Mouse (Mus musculus) kidney, adult 9 months (tissue): ENCODE measurements around the gene Ide.

Experiments used
- DNase-seq: peaks from one replicate; pipeline ENCODE4 v3.0.0; 2022

Gene Ide

DNA sequence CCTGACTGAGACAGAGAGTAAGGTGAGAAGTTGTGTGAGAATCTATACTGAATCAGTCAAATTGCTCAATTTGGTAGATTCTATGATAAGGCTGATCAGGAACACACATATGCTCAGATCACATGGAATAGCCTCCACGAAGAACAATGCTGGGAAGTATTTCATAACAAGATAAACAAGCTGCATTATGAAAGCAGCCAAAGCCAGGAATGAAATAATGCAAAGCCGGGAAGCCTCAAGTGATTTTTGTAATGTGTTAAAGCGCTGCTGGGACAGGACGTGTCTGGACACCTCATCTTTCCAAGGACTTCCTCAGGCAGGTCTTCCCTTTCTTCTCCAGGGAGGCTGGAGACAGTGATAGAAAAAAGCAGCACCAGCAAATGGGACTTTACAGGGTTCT lies 4.9 kb downstream of the Ide start:
- no peak for DNase-seq

DNA sequence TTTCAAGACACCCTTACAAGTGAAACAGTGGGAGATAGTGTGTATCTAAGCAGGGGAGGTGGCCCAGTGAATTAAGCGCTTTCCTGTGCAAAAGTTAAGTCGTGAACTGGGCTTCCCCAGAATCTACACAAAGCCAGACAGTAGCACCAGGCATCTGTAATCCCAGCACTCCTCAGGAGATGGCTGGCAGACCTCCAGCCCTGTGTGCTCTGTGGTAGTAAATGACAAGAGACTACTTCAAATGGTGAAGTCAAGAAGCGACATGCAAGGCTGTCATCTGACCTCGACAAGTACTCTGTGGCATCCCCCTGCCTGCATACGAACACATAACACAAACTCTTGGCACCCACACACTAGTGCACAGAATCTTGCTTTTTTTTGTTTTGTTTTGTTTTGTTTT lies 10.4 kb downstream of the Ide start:
- DNase-seq = no peak

DNA sequence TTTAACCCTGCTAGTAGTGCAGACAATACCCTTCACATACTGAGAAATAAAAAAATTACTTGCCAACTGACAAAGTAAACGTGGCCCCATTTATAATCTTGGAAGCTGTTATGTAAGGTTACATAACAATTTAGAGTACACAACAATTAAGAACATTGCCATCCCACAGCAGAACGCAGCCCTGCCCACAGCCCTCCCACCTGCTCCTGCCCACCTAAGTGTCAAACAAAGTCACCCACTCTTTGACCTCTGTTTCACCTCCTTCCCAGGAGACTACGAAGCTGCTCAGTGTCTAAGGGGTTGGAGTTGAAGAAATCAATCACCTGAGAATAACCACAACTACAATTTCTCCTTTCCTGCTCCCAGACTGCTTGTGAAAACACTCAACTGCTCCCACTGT lies 14.1 kb downstream of the Ide start:
- DNase-seq = no peak

DNA sequence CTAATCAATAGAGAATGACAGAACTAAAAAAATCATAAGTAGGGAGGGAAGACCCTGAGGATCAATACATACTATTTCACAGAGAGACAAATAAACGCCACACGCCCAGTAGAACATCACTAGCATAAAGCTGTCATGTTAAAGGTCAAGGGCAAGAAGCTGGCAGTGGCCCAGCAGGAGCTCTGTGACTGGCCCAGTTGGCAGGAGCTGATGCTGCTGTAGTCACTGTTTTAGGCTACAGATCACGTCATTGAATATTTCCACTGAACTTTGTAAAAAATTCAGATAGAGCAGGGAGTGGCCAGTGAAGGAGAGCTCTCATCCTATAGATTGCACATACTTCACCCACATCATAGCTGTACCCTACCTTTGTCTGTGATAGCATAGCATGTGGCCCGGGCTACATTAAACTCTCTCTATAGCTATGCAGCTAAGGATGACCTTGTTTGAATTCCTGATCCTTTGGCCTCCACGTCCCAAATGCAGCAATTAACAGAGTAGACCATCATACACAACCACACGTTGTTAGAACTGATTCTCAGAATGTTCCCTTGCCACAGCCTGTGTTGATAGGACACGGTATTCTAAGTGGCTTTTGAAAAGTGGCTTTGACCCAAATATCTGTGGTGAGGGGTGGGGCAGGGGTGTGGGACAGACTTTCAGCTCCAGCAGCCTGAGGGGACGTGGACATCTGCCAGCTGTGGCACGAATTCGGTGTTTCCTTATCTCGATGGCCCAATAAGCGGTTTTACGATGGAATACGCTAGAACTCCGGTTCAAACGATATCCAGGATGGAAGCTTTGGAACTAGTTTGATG lies 16.6 kb downstream of the Ide start:
- DNase-seq = no peak

DNA sequence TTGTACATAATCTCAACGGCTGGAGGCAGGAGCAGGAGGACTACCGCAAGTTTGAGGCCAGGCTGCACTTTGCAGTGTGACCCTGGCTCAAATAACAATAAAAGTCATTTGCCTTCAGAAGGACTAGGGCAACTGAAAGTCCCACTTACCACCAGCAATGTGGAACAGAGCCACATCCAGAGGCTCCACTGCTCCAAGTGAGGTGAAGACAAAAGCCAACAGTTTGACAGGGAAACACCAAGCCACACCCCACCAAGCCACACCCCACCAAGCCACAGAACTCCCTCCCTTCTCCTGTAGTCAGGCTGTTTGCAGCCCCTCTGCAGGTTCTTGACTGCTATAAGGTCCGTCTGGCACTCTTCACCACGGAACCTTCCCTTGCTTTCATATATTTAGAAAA lies 20.3 kb downstream of the Ide start:
- no peak for DNase-seq

GRCm38 (mm10) chr19:37315091-37315490 lies 22.6 kb downstream of the Ide start:
- DNase-seq = no peak

GRCm38 (mm10) chr19:37311426-37311825 lies 26.2 kb downstream of the Ide start:
- no peak for DNase-seq

DNA sequence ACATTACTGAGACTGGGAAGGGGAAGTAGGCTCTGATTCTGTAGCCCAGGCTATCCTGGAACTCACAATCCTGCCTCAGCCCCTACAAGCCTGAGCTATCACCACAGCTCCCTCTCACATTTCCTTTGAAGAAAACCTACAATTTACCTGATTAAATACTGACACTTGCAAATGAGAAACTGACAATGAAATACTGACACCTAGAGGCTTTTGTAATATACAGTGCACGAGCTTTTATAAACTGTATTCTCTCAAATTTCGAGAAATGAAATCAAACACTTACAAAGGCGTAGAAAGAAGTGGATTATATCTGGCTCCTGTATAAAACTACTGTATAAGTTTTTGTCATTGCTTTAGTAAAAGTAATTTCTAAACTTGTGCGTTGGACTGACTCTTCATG lies 27.5 kb downstream of the Ide start:
- DNase-seq = no peak

GRCm38 (mm10) chr19:37308941-37309340 lies 28.7 kb downstream of the Ide start:
- no peak for DNase-seq

DNA sequence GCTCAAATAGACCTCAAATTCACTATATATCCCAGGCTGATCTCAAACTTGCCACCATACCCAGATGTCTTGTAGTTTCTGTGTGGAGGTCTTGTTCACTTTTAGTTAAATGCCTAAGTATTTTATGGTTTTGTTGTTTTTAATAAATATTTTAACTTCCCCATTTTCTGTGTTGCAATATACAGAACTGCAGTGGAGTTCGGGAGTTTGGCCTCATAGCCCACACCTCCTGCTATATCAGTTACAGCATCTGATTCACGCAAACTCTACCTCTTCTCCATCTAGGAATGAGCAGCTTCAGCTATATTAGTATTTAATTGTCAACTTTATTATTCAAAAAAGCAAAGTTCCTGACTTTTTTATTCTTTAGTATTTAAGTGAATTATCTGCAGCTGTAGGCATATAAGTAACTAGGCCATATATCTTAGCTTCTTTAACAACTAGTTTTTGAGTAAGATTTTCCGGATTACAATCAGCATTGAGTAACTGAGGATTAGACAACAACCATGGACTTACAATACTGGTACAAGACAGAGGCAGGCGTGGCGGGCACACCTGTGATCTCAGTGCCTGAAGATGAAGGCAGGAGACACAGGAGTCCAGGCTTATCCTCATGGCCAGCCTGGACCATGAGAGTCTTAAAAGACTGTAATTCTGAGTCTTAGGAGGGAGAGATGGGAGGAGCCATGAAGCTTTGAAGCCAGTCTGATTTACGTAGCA lies 29.7 kb downstream of the Ide start:
- no peak for DNase-seq

- DNase-seq = no peak
Observed at GRCm38 (mm10) chr19:37306176-37306575, 31.5 kb downstream of the Ide start.

DNA sequence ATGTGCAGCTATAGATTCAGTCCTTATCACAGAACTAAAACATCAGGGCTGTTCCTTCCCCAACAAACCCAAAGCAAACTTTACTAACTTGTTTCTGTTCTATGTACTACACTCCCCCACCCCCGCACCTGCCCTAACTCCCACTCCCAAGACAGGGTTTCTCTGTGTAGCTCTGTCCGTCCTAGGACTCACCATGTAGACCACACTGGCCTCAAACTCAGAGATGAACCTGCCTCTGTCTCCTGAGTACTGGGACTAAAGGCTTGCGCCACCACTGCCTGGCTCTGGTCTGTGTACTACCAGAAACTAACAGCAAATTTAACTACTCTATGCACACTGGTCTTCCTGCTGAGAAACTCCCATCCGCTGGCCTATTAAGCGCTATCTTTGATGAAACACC lies 32.8 kb downstream of the Ide start:
- no peak for DNase-seq

- DNase-seq = no peak
Observed at GRCm38 (mm10) chr19:37304006-37304405, 33.6 kb downstream of the Ide start.

GRCm38 (mm10) chr19:37301733-37302132 lies 35.9 kb downstream of the Ide start:
- DNase-seq = no peak

DNA sequence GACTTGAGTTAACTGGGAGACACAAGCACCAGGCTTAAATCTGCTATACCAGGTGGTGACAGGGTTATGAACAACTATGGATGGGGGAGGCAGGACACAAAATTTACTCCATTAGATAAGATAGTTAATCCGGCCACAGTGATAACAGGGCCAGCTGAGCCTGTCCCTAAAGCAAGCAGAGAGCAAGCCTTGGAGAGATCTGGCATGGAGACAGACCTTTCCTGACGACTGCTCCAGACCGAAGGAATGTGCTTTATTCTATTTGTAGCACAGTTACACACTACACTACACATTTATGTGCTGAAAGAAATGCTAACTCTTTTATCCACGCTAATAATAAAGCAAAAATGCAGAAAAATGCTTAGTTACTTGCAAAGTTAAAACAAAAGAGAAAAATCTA lies 46.0 kb downstream of the Ide start:
- no peak for DNase-seq

DNA sequence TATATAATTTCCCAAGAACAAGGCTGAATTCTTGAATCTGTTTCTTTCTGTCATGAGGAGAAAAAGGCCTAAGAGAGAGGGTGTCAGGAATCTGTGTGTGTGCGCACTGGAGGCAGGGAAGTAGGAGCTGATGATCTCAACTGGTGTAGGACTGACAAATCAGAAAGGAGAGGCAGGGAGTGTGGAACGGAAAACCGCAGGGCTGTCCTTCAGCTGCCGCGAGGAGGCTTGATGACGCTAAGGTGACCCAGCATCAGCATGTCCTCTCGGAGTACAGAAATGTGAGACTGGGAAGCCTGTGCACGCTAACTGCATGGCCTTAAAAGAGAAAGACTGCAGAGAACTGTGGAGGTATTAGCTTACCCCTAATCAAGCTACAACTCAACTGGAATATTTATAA lies 46.7 kb downstream of the Ide start:
- no peak for DNase-seq

DNA sequence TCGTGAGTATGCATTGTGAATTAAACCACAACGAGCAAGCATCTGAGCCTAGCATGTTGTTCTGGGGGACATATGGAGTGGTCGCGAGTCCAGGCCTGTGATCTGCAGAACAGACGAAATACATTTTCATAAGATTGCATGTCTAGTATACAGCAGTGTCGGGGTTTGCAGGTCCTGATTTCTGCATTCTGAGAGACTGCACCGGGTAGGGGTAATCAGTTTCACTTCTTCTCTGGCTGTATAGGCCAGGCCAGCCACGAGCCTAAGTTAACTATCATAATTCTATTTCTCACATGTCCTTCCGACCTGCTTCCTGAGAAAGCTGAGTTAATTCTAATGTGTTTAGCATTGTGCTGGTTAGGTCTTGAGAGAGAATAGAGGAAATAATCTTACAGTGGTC lies 52.9 kb downstream of the Ide start:
- DNase-seq = no peak

DNA sequence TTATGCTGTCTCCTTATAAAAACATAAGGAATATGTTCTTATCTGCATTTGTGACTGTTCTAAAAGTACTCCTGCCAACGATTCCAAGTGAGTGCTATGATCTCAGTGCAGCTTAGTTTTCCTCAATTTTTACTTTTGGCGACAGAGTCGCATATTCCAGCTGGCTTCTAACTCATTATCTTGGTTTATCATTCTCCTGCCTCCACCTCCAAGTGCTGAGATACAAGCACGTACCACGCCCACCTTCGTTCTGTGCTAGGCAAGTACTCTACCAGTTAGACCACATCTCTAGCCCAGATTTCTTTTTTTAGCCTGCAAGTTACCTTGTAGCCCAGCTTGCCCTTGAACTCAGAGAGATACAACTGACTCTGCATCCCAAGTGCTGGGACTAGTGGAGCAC lies 54.5 kb downstream of the Ide start:
- DNase-seq = no peak

- no peak for DNase-seq
Observed at GRCm38 (mm10) chr19:37281710-37282109, 55.9 kb downstream of the Ide start.

DNA sequence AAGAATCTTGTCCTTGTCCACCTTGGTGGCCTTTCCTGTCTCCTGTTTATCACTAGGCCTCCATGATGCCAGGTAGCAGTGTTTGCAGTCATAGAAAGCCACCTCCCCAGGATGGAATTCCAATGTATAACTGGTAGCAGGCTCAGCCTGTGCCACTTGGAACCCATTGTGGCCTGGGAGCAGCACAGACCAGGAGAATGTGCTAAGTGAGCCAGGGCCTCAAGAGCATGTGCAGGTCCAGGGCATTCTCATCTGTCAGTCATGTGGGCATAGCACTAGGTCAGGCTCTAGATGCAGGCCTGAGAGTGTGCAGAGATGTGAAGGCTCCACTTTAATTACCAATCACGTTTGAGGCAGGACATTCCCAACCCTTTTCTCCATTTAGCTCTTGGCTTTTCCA lies 58.5 kb downstream of the Ide start:
- DNase-seq = no peak

DNA sequence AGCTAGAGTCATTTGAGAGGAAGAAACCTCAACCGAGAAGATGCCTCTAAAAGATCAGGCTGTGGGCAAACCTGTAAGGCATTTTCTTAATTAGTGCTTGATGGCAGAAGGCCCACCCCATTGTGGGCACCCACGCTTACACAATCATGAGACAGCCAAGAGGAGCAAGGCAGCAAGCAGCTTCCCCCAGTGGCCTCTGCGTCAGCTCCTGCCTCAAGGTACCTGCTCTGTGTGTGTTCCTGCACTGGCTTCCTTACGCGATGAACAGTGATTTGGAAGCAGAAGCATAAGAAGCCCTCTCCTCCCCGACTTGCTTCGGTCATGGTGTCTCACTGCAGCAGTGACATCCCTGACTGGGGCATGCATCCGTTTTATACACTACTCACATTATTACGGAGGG lies 62.1 kb downstream of the Ide start:
- DNase-seq = no peak

DNA sequence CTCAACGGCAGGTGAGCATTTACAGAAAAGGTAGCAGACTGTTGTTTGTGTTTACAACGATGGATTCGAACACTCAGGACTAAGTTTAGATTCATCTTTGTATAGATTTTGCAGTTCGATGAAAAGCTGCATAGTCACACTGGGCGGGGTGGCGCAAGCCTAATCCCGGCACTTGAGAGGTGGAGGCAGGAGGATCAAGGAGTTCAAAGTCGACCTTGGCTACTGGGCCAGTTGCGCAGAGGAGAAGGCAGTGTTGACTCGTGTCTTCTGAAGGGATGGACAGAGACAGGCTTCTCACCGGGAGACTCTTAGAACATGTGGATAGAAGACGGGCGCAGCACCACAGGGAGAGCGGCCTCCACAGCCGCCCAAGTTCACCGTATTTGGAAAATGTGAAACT lies 68.5 kb downstream of the Ide start:
- DNase-seq = no peak

DNA sequence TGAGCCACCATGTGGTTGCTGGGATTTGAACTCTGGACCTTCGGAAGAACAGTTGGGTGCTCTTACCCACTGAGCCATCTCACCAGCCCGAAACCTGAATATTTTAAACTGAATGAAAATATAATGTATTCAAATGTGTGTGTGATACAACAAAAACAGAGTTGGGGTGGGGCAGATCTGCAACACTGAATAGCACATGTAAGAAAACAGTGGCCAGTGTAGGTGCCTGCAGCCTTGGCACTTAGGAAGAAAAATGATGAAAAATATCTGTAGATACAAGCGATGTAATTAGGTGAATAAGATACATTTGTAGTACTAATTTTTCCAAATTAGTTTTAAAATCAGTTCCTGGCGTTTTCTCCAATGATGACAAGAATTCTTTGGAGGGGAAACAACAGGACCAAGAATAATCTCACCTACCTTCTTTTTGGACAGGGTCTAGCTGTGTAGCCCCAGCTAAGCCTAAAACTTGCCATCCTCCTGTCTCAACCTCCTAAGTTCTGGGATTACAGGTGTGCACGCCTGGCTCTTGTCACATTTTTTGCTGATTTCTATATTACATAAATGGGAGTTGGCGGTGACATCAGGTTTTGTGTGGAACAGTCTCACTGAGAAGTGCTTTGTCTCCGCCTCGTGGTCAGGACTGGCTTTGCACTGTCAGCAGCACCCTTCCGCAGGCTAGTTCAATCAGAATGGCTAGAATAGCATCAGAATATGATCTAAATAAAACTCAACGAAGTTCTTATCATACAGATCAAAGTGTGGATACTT lies 72.1 kb downstream of the Ide start:
- peak; percentile 95 for DNase-seq
